Mouse (Mus musculus): ENCODE results near the gene Nqo2. TPM values are rescaled to one million over a fixed set of nuclear protein-coding genes. Genes with fewer than 3 reads are reported as not detected.

Nqo2 gene
- total and polyA plus RNA-seq, 3 experiments = 4.0 to 64.5 (median 40.9) TPM

DNA sequence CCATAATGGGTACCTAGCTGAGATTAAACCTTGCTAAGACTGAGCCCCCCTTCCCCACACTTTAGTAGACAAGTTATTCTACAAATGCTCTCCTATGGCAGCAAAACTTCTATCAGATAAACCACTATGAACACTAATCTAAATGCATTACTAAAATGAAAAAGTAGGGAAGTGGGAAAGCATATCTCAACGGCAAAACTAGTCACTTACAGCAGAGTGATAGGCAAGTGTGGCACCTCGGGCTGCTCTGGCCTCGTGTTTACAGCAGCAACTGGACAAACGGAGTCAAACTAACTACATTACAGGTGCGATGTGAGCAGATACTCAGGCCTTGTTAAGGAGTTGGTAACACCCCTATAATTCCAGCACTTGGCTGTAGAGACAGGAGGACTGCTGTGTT is 25.1 kb downstream of the Nqo2 start:
- no peak for DNase-seq

DNA sequence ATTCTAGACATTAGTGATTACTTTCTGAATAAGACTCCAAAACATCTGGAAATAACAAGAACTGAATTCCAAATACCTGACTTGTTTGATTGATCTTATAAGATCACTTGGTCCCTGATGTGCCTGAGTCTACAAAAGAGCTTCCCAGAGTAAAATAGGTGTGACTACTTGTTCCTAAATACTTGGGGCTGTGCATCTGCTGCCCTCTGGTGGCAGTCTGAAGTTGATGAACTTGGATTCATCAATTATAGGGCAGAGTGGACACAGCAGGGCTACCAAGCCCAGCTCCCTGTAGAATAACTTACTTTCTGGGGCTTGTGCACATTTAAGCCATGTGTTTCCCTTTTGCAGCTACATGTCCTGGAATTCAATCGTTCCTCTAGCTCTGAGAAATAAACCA is 30.7 kb downstream of the Nqo2 start:
- DNase-seq = peak; percentile 76

DNA sequence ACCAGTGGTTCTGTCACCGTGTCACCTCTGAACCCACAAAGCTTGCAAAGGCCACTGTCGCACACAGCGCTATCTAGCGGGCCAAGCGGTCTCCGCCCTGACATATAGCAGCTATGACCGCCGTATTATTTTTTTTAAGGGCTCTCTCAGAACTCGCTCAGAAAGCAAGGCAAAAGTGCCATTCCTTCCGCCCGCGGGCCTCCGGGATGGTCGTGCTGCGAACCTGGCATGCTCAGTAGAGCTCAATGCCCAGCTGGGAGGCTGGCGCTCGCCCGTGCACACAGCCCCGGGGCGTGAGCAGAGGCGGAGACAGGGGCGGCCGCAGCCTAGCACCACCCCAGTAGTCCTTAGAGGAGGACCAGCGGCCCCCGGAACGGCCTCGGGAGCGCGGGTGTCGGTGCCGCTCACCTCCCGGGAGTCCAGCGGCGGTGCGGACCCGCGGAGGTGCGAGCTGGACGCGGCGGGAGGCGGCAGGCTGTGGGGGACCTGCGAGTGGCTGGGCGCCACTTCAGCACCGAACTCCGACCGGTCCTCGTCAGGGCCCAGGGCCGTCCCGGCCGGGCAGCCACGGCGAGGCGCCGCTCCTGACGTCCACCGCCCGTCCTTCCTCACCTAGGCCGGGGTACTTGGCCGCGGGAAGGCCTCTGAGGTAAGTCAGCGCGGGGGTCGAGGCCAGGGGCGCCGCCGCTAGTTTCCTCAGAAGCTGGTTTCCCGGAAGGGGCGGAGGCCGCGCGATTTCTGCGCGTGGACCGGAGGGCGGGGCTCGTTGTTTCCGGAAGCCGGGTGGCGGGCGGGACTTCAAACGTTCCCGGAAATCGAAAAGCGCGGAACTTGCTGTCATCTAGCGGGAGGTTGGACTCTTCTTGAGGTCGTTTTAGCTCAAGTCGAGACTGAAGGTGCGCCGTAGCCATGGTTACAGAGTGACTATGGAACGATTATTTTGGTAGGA is 37.8 kb downstream of the Nqo2 start, which contains the start of the genes Ripk1 and Serpinb6a:
Gene Ripk1, plus strand, starts transcription at position 306 of the 949 bp plus-strand sequence.
Gene Serpinb6a, minus strand, starts transcription at position 737 of the 949 bp plus-strand sequence.
- peak; percentile 95 for DNase-seq

DNA sequence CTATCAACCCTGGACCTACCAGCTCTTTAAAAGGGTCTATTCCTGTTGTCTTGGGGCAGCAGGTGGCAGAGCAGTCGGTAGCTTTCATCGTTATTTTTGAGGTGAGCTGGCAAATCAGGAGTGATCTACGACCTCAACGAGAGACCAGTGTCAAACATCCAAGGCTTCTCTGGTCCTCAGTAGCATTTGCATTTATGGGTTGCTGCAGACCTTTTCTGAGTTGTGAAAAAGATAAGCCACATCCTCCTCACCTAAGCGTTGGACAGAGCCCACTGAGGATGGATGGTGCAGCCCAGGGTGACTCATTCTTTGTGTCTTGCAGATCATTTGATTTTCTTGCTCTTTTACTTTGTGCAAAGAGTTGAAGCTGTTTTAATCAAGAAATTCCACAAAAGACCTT is 38.6 kb downstream of the Nqo2 start:
- peak; percentile 9 for DNase-seq

DNA sequence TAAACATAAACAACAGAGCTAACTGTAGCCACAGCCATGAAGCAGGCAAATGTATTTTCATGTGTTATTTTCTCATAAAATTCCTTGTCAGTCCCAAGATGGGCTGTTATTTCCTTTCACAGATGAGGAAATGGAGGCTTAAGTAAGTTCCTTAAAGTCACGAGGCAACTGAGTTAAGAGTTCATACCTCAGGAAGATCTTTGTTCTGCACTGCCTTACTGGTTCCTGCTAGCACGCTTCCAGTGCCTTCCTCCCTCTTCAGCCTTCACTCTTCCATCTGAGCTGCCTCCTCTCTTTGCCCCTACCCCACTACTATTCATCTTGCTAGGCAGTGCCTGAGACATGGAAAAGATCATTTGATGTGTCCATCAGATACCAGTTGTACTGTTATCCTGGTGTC is 42.7 kb downstream of the Nqo2 start:
- no peak for DNase-seq

DNA sequence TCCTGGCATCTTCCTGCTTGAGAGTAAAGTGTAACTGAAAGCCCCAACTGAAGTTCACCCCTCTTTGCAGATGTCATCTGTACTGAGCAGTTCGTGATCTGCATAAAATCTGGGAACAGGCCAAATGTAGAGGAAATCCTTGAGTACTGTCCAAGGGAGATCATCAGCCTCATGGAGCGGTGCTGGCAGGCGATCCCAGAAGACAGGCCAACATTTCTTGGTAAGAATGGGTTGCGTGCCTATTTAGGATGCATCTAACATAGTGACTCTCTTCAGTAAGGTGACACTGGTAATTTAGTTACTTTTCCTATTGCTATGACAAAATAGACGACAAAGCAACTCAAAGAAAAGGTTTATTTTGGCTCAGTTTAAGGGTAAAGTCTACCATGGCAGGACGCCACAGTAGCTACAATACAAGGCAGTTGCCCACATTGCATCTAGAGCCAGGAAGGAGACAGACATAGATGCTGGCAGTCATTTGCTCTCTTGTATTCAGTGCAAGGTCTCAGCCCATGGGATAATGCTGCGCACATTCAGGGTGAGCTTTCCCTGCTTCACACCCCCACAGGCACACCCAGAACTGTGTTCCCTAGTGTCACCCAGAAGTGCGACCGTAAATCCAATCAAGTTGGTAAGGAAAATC is 52.6 kb downstream of the Nqo2 start:
- DNase-seq = peak; percentile 29

DNA sequence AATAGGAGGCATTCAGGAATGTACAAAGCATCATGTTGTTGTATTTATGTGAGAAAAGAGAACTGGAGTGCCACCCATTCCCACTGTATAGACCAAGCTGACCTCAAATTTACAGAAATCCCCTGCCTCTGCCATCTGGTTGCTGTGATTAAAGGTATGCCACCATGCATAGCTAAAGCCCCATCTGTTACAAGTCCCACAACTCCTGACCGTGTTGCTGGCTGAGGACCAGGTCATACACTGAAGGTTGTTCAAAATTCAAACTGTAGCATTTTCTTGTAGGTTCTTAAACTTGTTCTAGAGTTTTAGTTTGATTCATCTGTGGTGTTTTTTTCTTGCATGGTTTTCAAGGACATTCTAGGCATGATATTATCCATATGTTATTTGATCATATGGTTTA is 54.0 kb downstream of the Nqo2 start:
- DNase-seq = no peak

DNA sequence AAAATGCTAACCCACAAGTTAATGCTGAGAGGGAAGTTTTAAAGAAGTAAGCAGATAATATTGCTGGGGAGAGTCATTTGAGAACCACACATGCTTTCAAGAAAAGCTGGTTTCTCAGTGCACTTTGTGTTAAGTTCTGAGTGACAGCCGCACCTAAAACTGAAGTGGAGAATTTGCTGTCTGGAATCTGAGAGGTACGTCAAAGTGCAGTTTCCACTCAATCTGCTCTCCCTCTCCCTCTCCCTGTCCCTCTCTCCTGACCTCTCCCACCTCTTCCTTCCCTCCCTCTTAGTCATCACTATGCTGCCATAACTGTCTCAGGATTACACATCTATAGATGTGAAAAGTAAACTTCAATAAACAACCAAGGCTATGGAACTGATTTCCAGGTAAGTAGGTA is 57.5 kb downstream of the Nqo2 start:
- no peak for DNase-seq

DNA sequence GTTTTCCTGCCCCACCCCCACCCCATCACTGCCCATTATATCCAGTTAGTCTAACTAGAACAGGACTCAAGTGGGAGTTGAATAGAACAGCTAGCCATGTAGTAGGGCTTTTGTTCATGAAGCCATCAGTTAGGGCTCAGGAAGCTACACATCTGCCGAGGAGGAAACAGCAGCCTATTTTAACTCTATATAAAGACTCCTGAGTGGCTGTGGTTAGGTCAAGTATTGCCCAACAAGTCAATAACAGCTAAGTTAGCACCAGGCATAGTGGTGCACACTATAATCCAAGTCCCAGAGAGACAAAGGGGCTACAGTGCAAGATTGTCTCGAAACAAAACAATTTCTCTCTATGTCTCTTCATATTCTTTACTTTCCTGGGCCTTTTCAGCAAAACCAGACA is 67.6 kb downstream of the Nqo2 start:
- no peak for DNase-seq

DNA sequence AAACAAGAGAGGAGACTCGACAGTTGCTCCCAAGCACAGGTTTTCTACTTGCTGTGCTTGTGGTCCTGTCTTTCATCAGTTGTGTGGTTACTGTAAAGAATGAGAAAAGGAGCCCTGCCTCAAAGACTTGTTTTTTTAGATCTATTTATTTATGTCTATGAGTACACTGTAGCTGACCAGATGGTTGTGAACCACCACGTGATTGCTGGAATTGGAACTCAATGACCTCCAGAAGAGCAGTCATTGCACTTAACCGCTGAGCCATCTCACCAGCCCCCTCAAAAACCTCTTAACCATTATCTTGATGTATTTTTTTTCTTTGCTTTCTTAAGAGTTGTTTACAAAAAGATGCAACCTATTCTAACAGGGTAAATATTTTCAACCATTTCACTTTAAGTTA is 70.9 kb downstream of the Nqo2 start:
- no peak for DNase-seq

DNA sequence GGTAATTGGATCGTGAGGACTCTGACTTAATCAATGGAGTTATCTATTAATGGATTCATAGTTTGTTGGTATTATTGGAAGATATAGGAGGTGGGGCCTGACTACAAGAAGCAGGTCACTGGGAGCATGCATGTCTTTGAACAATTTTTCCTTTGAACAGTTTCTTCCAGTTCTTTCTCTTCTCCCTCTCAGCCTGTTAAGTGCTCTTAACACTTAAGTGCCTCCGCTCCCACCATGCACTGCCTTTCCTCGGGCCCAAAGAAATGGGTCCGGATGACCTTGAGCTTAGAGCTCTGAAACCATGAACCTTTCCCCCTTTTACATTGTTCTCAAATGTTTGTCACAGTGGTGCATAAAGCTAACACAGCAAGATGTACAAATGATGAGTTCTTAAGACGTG is 72.2 kb downstream of the Nqo2 start:
- no peak for DNase-seq

DNA sequence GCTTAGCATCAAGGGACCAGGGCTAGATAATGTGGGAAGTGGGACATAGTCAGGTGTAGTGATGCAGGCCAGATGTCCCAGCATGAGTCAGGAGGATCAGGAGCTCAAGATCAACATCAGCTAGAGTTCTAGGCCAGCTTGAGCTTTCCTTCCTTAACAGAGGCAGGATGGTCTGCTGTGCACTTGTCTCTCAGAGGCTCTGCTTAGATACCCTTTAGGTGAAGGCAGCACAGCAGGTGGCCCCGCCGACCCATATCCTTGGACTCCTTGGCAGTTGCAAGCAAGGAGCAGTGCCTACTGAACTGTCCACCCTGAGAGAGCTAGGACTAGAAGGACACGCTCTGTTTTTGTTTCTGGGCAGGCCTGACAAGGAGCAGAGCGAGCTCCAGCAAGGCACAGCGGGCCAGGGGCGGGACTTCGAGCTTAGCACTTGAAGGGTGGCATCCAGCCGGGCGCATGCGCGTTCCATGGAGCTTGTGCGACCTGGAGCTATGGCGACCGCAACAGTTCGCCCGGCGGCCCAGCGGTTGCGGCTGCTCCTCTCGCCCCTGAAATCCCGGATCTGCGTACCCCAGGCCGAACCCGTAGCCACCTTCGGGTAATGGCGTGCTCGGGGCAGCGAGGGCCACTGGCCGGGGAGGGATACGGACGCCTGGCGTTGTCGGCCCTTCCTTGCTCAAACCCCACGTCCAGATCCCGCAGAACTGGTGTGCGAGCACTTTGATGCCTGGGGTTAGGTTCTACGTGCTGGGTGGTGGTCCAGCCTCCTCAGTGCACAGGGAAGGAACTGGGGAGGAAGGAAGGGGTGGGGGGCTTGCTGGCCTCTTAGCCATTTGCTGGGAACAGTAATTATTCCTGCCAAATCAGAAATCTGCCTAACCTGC is 72.9 kb downstream of the Nqo2 start, which contains the start of gene Bphl:
Gene Bphl, plus strand, starts transcription at position 426 of the 884 bp plus-strand sequence.
- DNase-seq = peak; percentile 95

DNA sequence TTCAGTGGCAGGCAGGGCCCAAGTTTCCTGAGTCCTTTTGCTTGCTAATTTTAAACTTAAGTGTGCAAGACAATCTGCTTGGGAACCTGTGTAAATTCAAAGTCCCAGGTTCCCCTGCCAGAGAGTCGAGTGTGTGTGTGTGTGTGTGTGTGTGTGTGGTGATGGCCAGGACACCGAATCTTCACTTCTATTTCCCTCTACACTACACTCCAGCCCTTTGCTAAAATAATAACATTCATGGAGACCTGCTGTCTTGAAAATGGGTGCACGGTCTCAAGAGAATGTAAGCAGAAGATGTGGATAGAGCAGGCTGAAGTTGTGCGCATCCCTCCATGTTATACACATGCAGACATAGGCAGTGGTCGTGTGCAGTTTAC is 73.6 kb downstream of the Nqo2 start:
- no peak for DNase-seq

Other genes with a start within 250 kb of the Nqo2 start
- gene Serpinb6e, start 121.3 kb upstream of the Nqo2 start, total RNA-seq (2021) = not detected
- not detected in 2 replicates for gene Serpinb6e, start 121.3 kb upstream of the Nqo2 start, polyA plus RNA-seq (2012; rRNA removed)
- under 1 TPM; 0.63 to 0.66 TPM for gene Serpinb6c, start 59.0 kb upstream of the Nqo2 start, total RNA-seq (2021)
- not detected in 2 replicates for gene Serpinb6c, start 59.0 kb upstream of the Nqo2 start, polyA plus RNA-seq (2012; rRNA removed)
- gene Ripk1, start 37.7 kb downstream of the Nqo2 start, total RNA-seq (2021) = 10 to 100 TPM; 27.2 to 31.9 TPM
- gene Ripk1, start 37.7 kb downstream of the Nqo2 start, polyA plus RNA-seq (2012; rRNA removed) = 12.7 and 12.8 TPM in 2 replicates
- gene Serpinb6a, start 38.1 kb downstream of the Nqo2 start, total RNA-seq (2021) = 100 to 1,000 TPM; 437 to 541 TPM
- gene Serpinb6a, start 38.1 kb downstream of the Nqo2 start, polyA plus RNA-seq (2012; rRNA removed) = 102 and 109 TPM in 2 replicates
- gene Bphl, start 72.9 kb downstream of the Nqo2 start, total RNA-seq (2021) = 10 to 100 TPM; 74.9 to 75.1 TPM
- 57.4 and 61.2 TPM in 2 replicates for gene Bphl, start 72.9 kb downstream of the Nqo2 start, polyA plus RNA-seq (2012; rRNA removed)
- 10 to 100 TPM; 30.1 to 37.2 TPM for gene Tubb2a, start 113.3 kb downstream of the Nqo2 start, total RNA-seq (2021)
- gene Tubb2a, start 113.3 kb downstream of the Nqo2 start, polyA plus RNA-seq (2012; rRNA removed) = 74.7 and 93.5 TPM in 2 replicates
- gene Tubb2b, start 165.8 kb downstream of the Nqo2 start, total RNA-seq (2021) = 1 to 10 TPM; 1.1 to 1.7 TPM
- gene Tubb2b, start 165.8 kb downstream of the Nqo2 start, polyA plus RNA-seq (2012; rRNA removed) = 1.6 and 4.2 TPM in 2 replicates
- gene Psmg4, start 198.3 kb downstream of the Nqo2 start, total RNA-seq (2021) = 10 to 100 TPM; 30.4 to 36.3 TPM
- 109 and 110 TPM in 2 replicates for gene Psmg4, start 198.3 kb downstream of the Nqo2 start, polyA plus RNA-seq (2012; rRNA removed)